Mouse (Mus musculus) brain, embryonic 14.5 days (tissue): ENCODE results near the gene Faiml. TPM values are rescaled to one million over a fixed set of nuclear protein-coding genes. Genes with fewer than 3 reads are reported as not detected.

Experiments used
- DNase-seq: peaks from one replicate; pipeline ENCODE4 v3.0.0-alpha.2; 2011; ENCODE audit warnings: low read depth
- CTCF ChIP-seq: fragments of 200-500 bp; IDR thresholded peaks from 2 replicates; pipeline ENCODE4 v1.5.1; 2012; ENCODE audit warnings: inconsistent platforms, mild to moderate bottlenecking, moderate library complexity, borderline replicate concordance; ENCODE audit not compliant: insufficient read depth, insufficient read length; ENCODE audit errors: extremely low read depth
- POLR2A ChIP-seq: fragments of 200-500 bp; IDR thresholded peaks from 2 replicates; pipeline ENCODE4 v1.6.1; 2012; ENCODE audit warnings: mild to moderate bottlenecking, inconsistent platforms, borderline replicate concordance; ENCODE audit not compliant: poor library complexity, insufficient read depth, insufficient read length, severe bottlenecking; ENCODE audit errors: extremely low read depth
- polyA plus RNA-seq: library from polyadenylated mRNA; depleted of rRNA; stranded (reverse); fragments of >200 nt; gene quantifications from 2 replicates; pipeline ENCODE4 v1.2.3, GENCODE M21; 2012; rRNA removed

Faiml gene
- not detected in 2 replicates for polyA plus RNA-seq

GRCm38 (mm10) chr9:99237139-99237538, at the start of gene Faiml:
Gene Faiml, minus strand, starts transcription at chr9:99237239.
- DNase-seq: no peak
- TF ChIP-seq POLR2A: no peak
- TF ChIP-seq CTCF: no peak

- TF ChIP-seq CTCF: no peak
- no peak for TF ChIP-seq POLR2A
- DNase-seq: no peak
Observed at GRCm38 (mm10) chr9:99258891-99259290, 21.9 kb upstream of the Faiml start.

- TF ChIP-seq CTCF (no peak), POLR2A (no peak)
- DNase-seq: no peak
Observed at GRCm38 (mm10) chr9:99256821-99257220, 19.8 kb upstream of the Faiml start.

GRCm38 (mm10) chr9:99256206-99256605, 19.2 kb upstream of the Faiml start:
- no peak for DNase-seq
- TF ChIP-seq POLR2A (no peak), CTCF (no peak)

GRCm38 (mm10) chr9:99253861-99254260, 16.8 kb upstream of the Faiml start:
- TF ChIP-seq CTCF (no peak), POLR2A (no peak)

GRCm38 (mm10) chr9:99248906-99249305, 11.9 kb upstream of the Faiml start:
- DNase-seq: no peak

More at GRCm38 (mm10) chr9:99253861-99254260, 16.8 kb upstream of the Faiml start:
- no peak for DNase-seq

GRCm38 (mm10) chr9:99248304-99248703, 11.3 kb upstream of the Faiml start:
- peak; percentile 53 for DNase-seq
- TF ChIP-seq CTCF (no peak), POLR2A (no peak)

More at GRCm38 (mm10) chr9:99248906-99249305, 11.9 kb upstream of the Faiml start:
- no peak for TF ChIP-seq CTCF
- no peak for TF ChIP-seq POLR2A

- TF ChIP-seq CTCF (no peak), POLR2A (no peak)
- peak; percentile 40 for DNase-seq
Observed at GRCm38 (mm10) chr9:99243895-99244293, 6.9 kb upstream of the Faiml start.

GRCm38 (mm10) chr9:99243190-99243894, 6.3 kb upstream of the Faiml start, which contains the start of gene Cep70:
Gene Cep70, plus strand, starts transcription at chr9:99243367.
- peak; percentile 97 for DNase-seq
- TF ChIP-seq CTCF: no peak
- peak; percentile 85 for TF ChIP-seq POLR2A

- 0 out of 2 replicates have a peak, but pooled peaks have one; percentile 6 for TF ChIP-seq CTCF
- TF ChIP-seq POLR2A: no peak
- DNase-seq: no peak
Observed at GRCm38 (mm10) chr9:99242533-99243189, 5.6 kb upstream of the Faiml start.

- peak; percentile 91 for DNase-seq
- no peak for TF ChIP-seq POLR2A
- TF ChIP-seq CTCF: peak; percentile 89
Observed at GRCm38 (mm10) chr9:99242035-99242434, 5.0 kb upstream of the Faiml start.
